Mouse (Mus musculus) forebrain, embryonic 13.5 days (tissue): ENCODE results near the gene Cep68. TPM values are rescaled to one million over a fixed set of nuclear protein-coding genes. Genes with fewer than 3 reads are reported as not detected.
A peak's percentile ranks its signal among the peaks of the same experiment; 100 is the strongest.

ENCODE experiments used
- ATAC-seq: fragments of 200-750 bp; cut with Nextera tagmentation; 2 replicates; pipeline ENCODE4 v1.8.0; 2017
- H3K27ac ChIP-seq: fragments of 300-500 bp; sonication (generic); 2 replicates; pipeline ENCODE4 v1.5.1; 2015; ENCODE audit warnings: inconsistent platforms, mild to moderate bottlenecking, moderate library complexity
- H3K27me3 ChIP-seq: fragments of 300-500 bp; sonication (generic); 2 replicates; pipeline ENCODE4 v1.6.1; 2015; ENCODE audit warnings: mild to moderate bottlenecking, inconsistent platforms
- H3K36me3 ChIP-seq: fragments of 300-500 bp; sonication (generic); 2 replicates; pipeline ENCODE4 v1.6.1; 2015; ENCODE audit warnings: mild to moderate bottlenecking, inconsistent platforms; ENCODE audit not compliant: poor library complexity, severe bottlenecking
- H3K4me1 ChIP-seq: fragments of 300-500 bp; sonication (generic); 2 replicates; pipeline ENCODE4 v1.6.1; 2015; ENCODE audit warnings: inconsistent platforms
- H3K4me2 ChIP-seq: fragments of 300-500 bp; sonication (generic); 2 replicates; pipeline ENCODE4 v1.6.1; 2015; ENCODE audit warnings: inconsistent platforms, mild to moderate bottlenecking, moderate library complexity
- H3K4me3 ChIP-seq: fragments of 300-500 bp; sonication (generic); 2 replicates; pipeline ENCODE4 v1.5.1; 2015; ENCODE audit warnings: mild to moderate bottlenecking, inconsistent platforms
- H3K9ac ChIP-seq: fragments of 300-500 bp; sonication (generic); 2 replicates; pipeline ENCODE4 v1.6.1; 2015; ENCODE audit warnings: mild to moderate bottlenecking, inconsistent platforms
- H3K9me3 ChIP-seq: fragments of 300-500 bp; sonication (generic); replicated peaks from 2 replicates; pipeline ENCODE4 v1.6.1; 2016; ENCODE audit warnings: inconsistent platforms
- WGBS: fragments of 180-500 bp; shearing (Covaris S2); methylation state at CpG from one replicate; pipeline ENCODE4 v1.1.7; 2015; 5-methylcytosine and 5-hydroxymethylcytosine counted together
- polyA plus RNA-seq: library from polyadenylated mRNA; unstranded; fragments of >200 nt; fragmentation: Nextera tagmentation; extraction: Ambion mirVana; gene quantifications from 2 replicates; pipeline ENCODE4 v1.2.1, GENCODE M21; 2015

Gene Cep68
- polyA plus RNA-seq, 1 experiment from 2014 or later: 25.0 TPM

- Histone ChIP-seq H3K27me3 (no peaks in the 10 kb centered on the region), H3K4me3 (peak within 1 kb of the TSS; percentile 100), H3K4me1 (peaks cover 35% of the 10 kb centered on the region), H3K27ac (peak within 1 kb of the TSS; percentile 96), H3K9me3 (no peaks in the 10 kb centered on the region), H3K9ac (peak within 1 kb of the TSS; percentile 98), H3K36me3 (peaks cover 4% of the 10 kb centered on the region; the same call in 1 of the 2 replicates), H3K4me2 (peak within 1 kb of the TSS; percentile 65)
- ATAC-seq: peak; percentile 99
- WGBS: under 1% methylated on average over 50 of the region's 54 CpGs
Measured at GRCm38 (mm10) chr11:20200713-20201575, 48.3 kb downstream of the Cep68 start, which contains the start of gene Rab1a. TSS of gene Rab1a (plus strand) at chr11:20201432.

GRCm38 (mm10) chr11:20193100-20193736 is 56.0 kb downstream of the Cep68 start:
- no peak overlapping the region for H3K4me2 ChIP-seq
- WGBS: 91% methylated on average over 4 of the region's 4 CpGs
- no peak overlapping the region for H3K4me3 ChIP-seq
- H3K27ac ChIP-seq: no peak overlapping the region
- H3K9ac ChIP-seq: no peak overlapping the region
- no peaks in the 10 kb centered on the region for H3K9me3 ChIP-seq
- no peak for ATAC-seq
- H3K4me1 ChIP-seq: no peaks in the 10 kb centered on the region
- H3K36me3 ChIP-seq: no peaks in the 10 kb centered on the region
- no peaks in the 10 kb centered on the region for H3K27me3 ChIP-seq

- Histone ChIP-seq H3K4me2 (no peak overlapping the region), H3K4me1 (no peaks in the 10 kb centered on the region), H3K36me3 (no peaks in the 10 kb centered on the region), H3K9me3 (no peaks in the 10 kb centered on the region), H3K27ac (no peak overlapping the region), H3K4me3 (no peak overlapping the region), H3K9ac (no peak overlapping the region), H3K27me3 (no peaks in the 10 kb centered on the region)
- no peak for ATAC-seq
- 79% methylated on average over 6 of the region's 6 CpGs for WGBS
Measured at GRCm38 (mm10) chr11:20187271-20187670, 62.0 kb downstream of the Cep68 start.

Other genes with a start within 250 kb of the Cep68 start
- 148 and 166 TPM in 2 replicates for gene Actr2, start 136.5 kb downstream of the Cep68 start, polyA plus RNA-seq
- 275 and 300 TPM in 2 replicates for gene Rab1a, start 48.0 kb downstream of the Cep68 start, polyA plus RNA-seq
- 26.0 and 30.2 TPM in 2 replicates for gene Slc1a4, start 83.3 kb upstream of the Cep68 start, polyA plus RNA-seq